Mouse (Mus musculus) C2C12 (cell line): Measurements from ENCODE around the gene Pik3cg. TPM values are rescaled to one million over a fixed set of nuclear protein-coding genes. Genes with fewer than 3 reads are reported as not detected.

Source experiments
- H3K27me3 ChIP-seq: one replicate; pipeline ENCODE4 v1.6.1; 2011; ENCODE audit not compliant: control insufficient read depth, insufficient read depth, insufficient read length
- H3K36me3 ChIP-seq: one replicate; pipeline ENCODE4 v1.6.1; 2011; ENCODE audit not compliant: control insufficient read depth, insufficient read depth
- H3K4me3 ChIP-seq: one replicate; pipeline ENCODE4 v1.5.1; 2011; ENCODE audit warnings: mild to moderate bottlenecking, control low read depth; ENCODE audit not compliant: poor library complexity, insufficient read depth, severe bottlenecking
- H3K79me2 ChIP-seq: one replicate; pipeline ENCODE4 v1.6.1; 2011; ENCODE audit not compliant: control insufficient read depth, insufficient read depth
- H3K79me3 ChIP-seq: one replicate; pipeline ENCODE4 v1.6.1; 2011; ENCODE audit warnings: low read depth, control low read depth
- H3ac ChIP-seq: one replicate; pipeline ENCODE3; 2011; ENCODE audit warnings: low read depth; ENCODE audit not compliant: control insufficient read depth, insufficient read length
- CEBPB ChIP-seq: IDR thresholded peaks from one replicate; pipeline ENCODE4 v1.6.1; 2011; ENCODE audit warnings: low read depth, mild to moderate bottlenecking, control low read depth, moderate library complexity
- CTCF ChIP-seq: IDR thresholded peaks from one replicate; pipeline ENCODE4 v1.5.1; 2011; ENCODE audit not compliant: control insufficient read depth, insufficient read depth, insufficient read length
- FOSL1 ChIP-seq: IDR thresholded peaks from one replicate; pipeline ENCODE4 v1.8.0; 2011; ENCODE audit warnings: mild to moderate bottlenecking, low read length; ENCODE audit not compliant: poor library complexity, insufficient read depth, severe bottlenecking
- MAX ChIP-seq: IDR thresholded peaks from one replicate; pipeline ENCODE4 v1.6.1; 2011; ENCODE audit warnings: mild to moderate bottlenecking, control low read depth
- MYOD1 ChIP-seq: IDR thresholded peaks from one replicate; pipeline ENCODE4 v1.6.1; 2011; ENCODE audit warnings: low read depth; ENCODE audit not compliant: control insufficient read depth, insufficient read length
- MYOG ChIP-seq: IDR thresholded peaks from one replicate; pipeline ENCODE4 v1.6.1; 2011; ENCODE audit not compliant: control insufficient read depth, insufficient read length; ENCODE audit errors: extremely low read depth
- USF1 ChIP-seq: IDR thresholded peaks from one replicate; pipeline ENCODE4 v1.6.1; 2011; ENCODE audit warnings: low read depth, mild to moderate bottlenecking, control low read depth, moderate library complexity
- polyA plus RNA-seq: library from polyadenylated mRNA; unstranded; fragments of >200 nt; fragmentation: generic; extraction: Trizol; gene quantifications from one replicate; pipeline ENCODE4 v1.2.1, GENCODE M21; 2012; ENCODE audit warnings: missing spikeins

Gene Pik3cg
- polyA plus RNA-seq, 1 experiment = not detected

DNA sequence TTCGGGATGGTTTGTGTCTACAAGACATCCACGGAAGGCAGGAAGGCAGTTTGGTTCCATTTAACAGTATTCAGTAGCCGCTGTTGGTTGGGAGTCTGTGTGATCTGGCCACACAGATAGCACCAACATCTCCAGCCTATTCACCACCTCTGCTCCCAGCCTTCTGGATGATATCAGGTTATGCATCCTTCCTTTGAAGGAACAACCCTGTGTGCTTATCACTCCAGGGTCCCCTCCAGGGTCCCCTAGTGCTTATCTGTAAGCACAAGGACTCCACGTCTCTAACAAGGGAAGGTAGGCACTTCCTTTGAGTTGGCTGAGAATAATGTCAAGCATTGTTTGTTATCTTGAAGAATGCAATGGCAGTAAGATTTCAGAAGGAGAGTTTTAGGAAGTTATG, 65.3 kb downstream of the Pik3cg start:
- no peak overlapping the region for H3K4me3 ChIP-seq
- H3K79me2 ChIP-seq = no peaks in the 10 kb centered on the region
- H3K27me3 ChIP-seq = no peaks in the 10 kb centered on the region
- no peaks in the 10 kb centered on the region for H3K36me3 ChIP-seq
- TF ChIP-seq MAX (no peak), MYOG (no peak), USF1 (no peak), FOSL1 (no peak)
- H3K79me3 ChIP-seq = no peaks in the 10 kb centered on the region
- H3ac ChIP-seq = no peak overlapping the region

DNA sequence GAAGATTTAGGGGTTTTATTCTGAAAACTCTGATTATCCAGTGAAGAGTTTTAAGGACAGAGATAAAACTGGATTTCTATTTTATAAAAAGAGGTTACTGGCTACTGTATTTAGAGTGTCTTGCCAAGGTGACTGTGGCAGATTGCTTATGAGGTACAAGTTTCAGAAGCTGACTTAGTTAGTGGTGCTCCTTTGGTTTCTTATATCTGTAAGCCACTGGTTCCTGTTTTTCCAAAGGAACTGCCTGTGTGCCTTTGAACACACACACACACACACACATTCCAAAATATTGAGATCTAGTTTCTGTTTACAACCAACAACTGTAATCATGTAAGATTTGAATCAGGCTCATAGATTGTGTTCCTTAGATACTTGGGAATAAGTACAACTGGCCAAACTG, 66.7 kb downstream of the Pik3cg start:
- H3K27me3 ChIP-seq = no peaks in the 10 kb centered on the region
- TF ChIP-seq CTCF (no peak), USF1 (no peak), MYOD1 (no peak), MYOG (no peak), FOSL1 (no peak), MAX (no peak), CEBPB (no peak)
- no peaks in the 10 kb centered on the region for H3K36me3 ChIP-seq
- no peaks in the 10 kb centered on the region for H3K79me2 ChIP-seq
- no peak overlapping the region for H3K4me3 ChIP-seq
- H3K79me3 ChIP-seq = no peaks in the 10 kb centered on the region
- no peak overlapping the region for H3ac ChIP-seq

DNA sequence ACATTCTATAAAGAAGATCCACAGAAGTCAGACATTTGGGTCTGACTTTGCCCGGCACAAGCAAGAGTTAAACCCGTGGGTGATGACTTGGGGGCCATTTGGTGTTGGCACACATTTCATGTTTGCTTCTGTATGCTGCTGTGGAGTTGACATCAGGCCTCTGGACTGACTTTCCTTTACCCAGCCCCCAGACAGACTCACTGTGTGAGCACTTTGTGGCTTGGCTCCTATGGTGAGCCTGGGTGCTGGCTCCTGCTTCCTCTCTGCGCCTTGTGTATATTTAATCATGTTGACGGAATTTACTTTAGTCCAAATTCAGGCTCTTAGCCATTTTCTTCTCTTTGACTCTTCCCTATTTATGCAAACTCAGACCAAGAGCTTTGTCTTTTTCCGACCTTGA, 69.6 kb downstream of the Pik3cg start:
- TF ChIP-seq MYOD1 = no peak
- no peak for TF ChIP-seq CEBPB
- TF ChIP-seq FOSL1 = no peak
- TF ChIP-seq MAX = no peak
- no peak for TF ChIP-seq CTCF
- H3K79me2 ChIP-seq = no peaks in the 10 kb centered on the region

DNA sequence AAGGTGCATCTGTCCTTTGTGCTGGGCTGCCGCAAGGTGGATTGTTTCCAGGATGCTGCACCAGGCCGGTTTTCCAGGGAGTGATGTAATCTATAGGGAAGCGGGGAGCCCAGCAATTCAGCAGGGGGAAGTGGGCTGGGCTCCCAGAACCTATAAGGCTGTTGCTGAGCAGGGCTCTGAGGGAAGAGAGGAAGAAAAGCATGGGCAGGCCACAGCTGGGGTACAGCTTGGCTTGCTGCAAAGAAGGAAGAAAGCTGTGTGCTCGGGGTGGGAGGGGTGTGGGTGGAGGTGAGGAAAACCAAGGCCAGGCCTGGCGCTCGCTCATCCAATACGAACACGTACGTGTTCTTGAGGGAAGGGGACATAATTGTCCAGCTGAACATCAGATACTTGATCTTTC, 70.1 kb downstream of the Pik3cg start:
- Histone ChIP-seq H3K79me3 (no peaks in the 10 kb centered on the region), H3ac (no peak overlapping the region), H3K4me3 (no peak overlapping the region), H3K27me3 (no peaks in the 10 kb centered on the region), H3K79me2 (no peaks in the 10 kb centered on the region), H3K36me3 (no peaks in the 10 kb centered on the region)
- TF ChIP-seq MAX (no peak), CTCF (no peak), FOSL1 (no peak), USF1 (no peak), MYOD1 (no peak), CEBPB (no peak), MYOG (no peak)

More for the DNA sequence above, 69.6 kb downstream of the Pik3cg start:
- Histone ChIP-seq H3K27me3 (no peaks in the 10 kb centered on the region), H3K36me3 (no peaks in the 10 kb centered on the region), H3ac (no peak overlapping the region), H3K4me3 (no peak overlapping the region), H3K79me3 (no peaks in the 10 kb centered on the region)

DNA sequence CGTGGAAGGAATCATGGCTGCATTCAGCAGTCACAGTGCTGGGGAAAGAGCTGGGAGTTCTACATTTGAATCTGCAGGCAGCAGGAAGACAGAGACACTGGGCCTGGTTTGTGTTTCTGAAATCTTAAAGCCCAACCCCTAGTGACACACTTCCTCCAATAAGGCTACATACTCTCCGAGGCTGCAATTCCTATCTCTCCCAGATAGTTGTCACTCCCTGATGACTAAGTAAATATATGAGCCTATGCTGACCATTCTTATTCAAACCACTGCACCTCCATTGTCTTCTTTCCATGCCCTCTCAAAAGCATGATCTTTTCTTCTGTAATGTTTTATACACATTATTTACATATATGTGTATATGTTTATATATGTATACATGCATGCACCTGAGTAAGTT, 70.9 kb downstream of the Pik3cg start:
- Histone ChIP-seq H3K4me3 (no peak overlapping the region), H3K27me3 (no peaks in the 10 kb centered on the region), H3K79me3 (no peaks in the 10 kb centered on the region), H3K79me2 (no peaks in the 10 kb centered on the region), H3K36me3 (no peaks in the 10 kb centered on the region), H3ac (no peak overlapping the region)
- TF ChIP-seq FOSL1 = no peak
- no peak for TF ChIP-seq CEBPB
- TF ChIP-seq CTCF = no peak
- TF ChIP-seq MYOD1 = no peak
- TF ChIP-seq USF1 = no peak
- TF ChIP-seq MYOG = no peak
- TF ChIP-seq MAX = no peak
